Mouse (Mus musculus): Measurements from ENCODE around the gene Hey2.

The Hey2 gene

DNA sequence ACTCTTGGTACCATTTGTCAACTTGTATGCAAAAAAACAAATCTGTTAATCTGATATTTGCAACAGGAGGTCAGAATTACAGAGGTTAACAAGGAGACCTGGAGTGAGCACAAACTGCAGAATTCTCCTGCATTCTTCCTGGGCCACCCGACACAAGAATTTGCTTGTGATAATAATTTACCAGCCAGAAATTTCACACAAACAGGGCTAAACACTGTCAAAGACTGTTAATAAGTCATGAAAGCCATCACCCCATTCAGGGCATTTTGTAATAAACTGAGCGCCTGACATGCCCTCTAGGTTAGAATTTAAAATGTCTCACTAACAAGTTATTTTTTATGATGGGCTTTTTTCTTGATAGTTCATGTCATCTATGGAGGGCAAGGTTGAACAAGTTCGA, 51.6 kb downstream of the Hey2 start:
- DNase-seq (ENCODE audit: low read depth): no peak

DNA sequence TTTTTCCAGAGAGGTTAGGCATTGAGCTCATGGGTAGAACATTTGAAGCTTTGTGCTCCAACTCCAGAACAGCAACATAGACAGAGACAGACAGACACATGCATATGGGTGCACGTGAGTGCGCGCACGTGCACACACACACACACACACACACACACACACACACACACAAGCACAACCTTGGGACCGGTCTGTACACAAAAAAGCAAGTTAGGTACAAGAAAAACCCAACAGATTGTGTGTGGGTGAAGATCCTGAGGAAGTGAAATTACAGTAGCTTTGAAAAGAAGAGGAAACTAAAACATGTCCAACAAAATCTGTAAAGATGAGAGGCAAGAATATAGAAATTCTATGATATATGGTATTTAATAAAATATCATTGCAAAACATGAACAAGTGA, 53.1 kb downstream of the Hey2 start:
- no peak for DNase-seq (ENCODE audit: low read depth)

DNA sequence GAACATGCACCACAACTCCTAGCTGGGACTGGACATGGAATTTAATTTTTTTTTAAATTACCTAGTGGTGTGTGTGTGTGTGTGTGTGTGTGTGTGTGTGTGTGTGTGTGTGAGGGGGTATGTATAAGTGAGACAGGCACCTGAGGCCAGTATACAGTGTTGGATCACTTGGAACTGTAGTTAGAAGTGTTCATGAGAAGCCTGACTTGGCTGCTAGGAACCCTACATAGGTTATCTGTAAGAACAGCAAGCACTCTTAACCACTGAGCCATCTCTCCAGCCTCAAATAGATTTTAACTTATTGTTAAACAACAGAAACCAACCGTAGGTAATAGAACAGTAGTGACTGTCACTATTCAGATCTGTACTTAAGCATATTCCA, 54.3 kb downstream of the Hey2 start:
- DNase-seq (ENCODE audit: low read depth): no peak

DNA sequence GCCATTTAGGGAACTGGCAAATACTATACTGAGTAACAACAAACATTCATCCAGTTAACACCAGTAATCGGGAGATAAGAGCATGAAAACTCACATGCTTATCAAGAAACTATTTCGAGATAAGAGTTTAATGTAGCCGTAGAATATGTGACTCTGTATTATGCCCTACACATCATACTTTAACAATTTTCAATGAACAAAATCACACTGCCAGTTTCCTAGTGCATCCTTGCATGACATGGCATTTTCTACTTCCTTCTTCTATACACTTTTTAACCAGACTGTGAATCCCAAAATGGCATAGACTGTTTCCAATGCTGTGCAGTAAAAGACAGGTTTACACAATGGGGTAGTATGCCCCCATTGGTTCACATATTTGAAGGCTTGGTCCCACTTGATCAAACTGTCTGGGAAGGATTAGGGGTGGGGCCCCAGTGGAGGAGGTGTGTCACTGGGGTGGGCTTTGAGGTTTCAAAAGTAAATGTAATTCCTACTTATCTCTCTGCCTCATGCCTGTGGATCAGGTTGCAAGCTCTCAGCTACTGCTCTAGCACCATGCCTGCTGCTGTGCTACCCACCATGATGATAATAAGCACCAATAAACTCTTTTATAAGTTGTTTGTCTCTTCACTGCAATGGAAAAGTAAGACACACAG, 54.8 kb downstream of the Hey2 start:
- no peak for DNase-seq (ENCODE audit: low read depth)

DNA sequence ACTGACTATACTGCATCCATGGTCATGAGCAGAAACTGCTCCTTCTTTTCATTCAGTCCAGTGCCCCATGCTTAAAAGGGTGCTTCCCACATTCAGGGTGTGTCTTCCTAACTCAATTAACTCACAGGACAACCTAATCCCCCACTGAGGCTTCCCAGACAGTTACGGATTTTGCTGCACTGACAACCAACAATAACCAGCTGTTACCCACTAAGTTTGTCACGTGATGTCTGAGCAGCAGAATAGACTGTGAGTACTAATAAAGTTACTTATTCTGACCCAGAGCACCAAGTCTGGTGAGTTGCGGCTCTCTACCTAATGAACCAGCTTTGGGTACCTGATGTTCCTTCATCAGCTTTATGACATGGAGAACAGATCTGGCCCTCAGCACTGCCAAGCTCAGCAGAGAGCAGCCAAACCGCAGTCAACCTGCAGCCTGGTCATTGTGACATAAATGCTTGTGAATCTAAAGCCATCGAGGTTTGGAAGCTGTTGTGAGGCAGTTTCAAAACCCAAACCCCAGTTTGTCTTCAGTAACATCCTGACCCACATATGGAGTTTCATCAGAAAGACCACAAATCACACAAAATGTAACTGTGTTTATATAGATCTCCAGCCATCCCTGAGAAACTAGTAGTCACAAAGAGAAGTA, 56.4 kb downstream of the Hey2 start:
- DNase-seq (ENCODE audit: low read depth): no peak

Data from c-Kit-positive CD71-positive TER-119-negative erythroid progenitor cells, embryonic 14.5 days (primary cell).